Mouse (Mus musculus) heart, postnatal 10 days (tissue): ENCODE data around the gene Lrfn3. TPM values are rescaled to one million over a fixed set of nuclear protein-coding genes. Genes with fewer than 3 reads are reported as not detected.

Experiments
- DNase-seq, 2 experiments: peaks; one replicate each; pipeline ENCODE4 v3.0.0; 2021
- intact Hi-C: fragments of 180-260 bp; cut with DNase I; formaldehyde crosslinking; loops from one replicate; pipeline ENCODE4 v1.15.1; 2025
- total RNA-seq, 2 experiments: library from RNA; stranded (reverse); gene quantifications; 2 replicates each; pipeline ENCODE4 v1.2.3; 2021

The Lrfn3 gene
- 1 to 10 TPM; 1.7 TPM for total RNA-seq

DNA sequence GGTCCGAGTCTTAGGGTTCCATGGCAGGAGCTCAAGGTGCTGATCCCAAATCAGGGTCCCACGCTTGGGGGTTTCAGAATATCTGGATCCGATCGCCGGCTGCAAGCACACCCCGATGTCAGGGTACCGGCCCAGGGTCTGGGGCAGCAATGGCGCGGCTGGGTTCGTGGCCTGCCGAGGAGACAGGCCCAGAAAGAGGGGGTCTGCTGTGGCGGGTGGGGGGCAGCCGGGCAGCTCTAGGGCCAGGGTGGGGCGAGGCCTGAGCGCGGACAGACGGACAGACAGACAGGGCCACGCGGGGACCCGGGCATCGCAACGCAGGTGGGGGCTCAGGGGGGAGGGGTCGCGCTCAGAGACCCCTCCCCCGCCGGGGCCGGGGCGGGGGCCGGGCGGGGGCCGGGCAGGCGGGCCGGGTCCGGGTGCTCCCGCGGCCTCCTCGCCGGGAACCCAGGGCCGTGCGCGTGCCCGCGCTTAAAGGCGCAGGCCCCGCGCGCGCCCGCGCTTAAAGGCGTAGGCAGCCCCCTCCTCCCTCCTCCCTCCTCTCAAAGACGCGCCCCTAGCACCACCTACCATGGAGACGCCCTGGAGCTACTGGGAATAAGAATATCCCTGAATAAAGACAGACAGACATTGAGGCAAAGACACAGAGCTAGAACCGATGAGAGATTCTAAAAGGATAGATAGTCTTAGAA lies at the start of gene Lrfn3:
Gene Lrfn3, minus strand, starts transcription at position 121 of the 692 bp plus-strand sequence.
- DNase-seq: peak; percentile 20 to 24
- intact Hi-C loops: no loop called here

DNA sequence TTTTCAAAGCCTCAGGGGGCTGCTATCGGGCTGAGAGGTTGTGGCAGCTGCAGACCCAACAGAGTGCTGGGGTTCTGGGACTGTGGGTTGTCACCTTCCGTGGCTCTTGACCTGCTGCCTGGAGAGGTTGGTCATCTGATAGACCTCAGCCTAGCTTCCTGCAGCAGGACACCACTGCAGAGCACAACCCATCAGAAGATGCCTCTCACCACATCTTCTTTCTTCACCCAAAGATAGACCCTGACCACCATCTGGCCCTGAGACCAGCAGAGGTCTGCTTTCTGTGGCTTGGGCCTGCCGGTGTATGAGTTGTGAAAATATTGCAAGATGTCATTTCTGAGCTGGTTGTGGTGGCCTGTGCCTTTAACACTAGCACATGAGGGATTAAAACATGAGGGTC lies 48.5 kb upstream of the Lrfn3 start:
- intact Hi-C loops: no loop called here
- no peak for DNase-seq

DNA sequence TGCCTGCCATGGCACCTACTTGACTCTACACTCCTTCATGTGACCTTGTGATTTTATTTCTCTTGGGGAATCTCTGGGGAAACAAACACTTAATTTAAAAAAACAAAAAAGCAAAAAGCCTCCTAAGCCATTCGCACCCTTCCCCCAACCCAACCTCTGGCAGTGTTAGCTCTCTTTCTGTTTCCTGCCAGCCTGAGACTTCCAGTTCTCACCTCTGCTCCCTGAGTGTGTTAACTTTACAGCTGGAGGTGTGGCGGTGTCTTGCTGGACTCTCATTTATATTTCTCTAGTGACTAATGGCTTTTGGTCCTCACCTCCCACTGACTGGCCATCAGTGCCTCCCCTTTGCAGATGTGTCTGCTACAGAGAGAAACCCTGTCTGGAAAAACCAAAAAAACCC lies 47.2 kb upstream of the Lrfn3 start:
- intact Hi-C loops: no loop called here
- DNase-seq: no peak

DNA sequence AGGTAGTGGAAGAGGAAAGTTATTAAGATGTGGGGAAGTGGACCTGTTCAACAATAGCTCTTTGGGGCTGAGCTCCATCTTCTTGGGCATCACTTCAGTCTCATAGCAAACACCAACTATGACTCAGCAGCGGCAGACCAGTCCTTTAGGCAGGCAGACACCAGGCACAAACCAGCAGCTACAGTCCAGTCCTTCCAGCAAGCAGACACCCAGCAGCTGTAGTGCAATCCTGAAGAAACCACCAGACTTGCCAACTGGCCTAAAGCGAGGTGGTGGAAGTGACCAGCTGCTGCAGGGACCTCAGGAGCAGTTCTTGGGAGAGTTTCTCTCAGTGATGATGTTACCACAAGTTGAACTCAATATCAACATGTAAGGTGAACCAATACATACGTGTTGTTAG lies 46.1 kb upstream of the Lrfn3 start:
- no peak for DNase-seq
- intact Hi-C loops: no loop called here

DNA sequence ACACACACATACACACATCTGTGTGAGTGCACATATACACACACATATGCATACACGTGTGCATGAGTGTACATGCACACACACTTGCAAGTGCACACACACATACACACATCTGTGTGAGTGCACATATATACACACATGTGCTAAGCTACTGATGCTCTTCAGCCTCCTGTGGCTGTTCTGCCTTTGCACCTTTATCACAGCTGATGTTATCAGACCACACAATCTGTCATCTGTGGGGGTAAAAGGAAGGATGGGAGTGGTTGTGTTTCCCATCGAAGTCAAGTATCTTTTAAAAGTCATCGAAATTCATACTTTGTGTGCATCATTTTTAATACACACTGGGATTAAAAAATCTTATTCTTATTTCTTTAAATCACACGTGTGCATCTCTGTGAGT lies 39.8 kb upstream of the Lrfn3 start:
- DNase-seq: no peak
- intact Hi-C loops: no loop called here

DNA sequence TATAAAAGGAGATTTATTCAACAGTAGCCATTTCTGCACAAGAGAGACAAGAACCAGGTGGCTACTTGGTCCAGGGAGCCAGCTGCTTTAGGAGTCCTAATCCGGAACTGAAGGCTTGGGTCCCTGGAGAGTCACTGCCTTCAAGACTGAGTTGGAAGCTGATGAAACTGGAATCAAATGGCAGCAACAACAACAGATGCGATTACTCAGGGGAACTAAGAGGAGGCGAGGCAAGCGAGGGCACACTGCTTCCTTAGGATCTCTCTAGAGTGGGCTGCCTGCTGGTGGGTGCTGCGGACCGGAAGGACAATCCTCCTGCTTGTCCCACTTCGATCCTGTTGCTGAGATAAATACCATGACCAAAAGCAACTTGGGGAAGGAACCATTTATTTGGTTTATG lies 37.1 kb upstream of the Lrfn3 start:
- intact Hi-C loops: no loop called here
- DNase-seq: no peak

DNA sequence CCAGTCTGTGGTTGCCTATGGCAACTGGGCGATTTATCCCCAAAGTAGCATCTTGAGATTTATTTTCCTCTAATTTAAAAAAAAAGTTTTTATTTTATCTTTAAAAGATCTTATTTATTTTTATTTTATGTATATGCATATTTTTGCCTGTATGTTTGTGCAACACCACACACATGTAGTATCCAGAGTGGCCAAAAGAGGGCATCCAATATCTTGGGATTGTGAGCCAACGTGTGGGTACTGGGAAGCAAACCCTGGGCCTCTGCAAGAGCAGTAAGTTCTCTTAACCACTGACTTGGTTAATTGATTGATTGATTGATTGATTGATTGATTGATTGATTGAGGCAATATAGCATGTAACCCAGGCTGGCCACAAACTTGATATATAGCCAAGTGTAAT lies 32.3 kb upstream of the Lrfn3 start:
- DNase-seq: no peak

GRCm38 (mm10) chr7:30394379-30394778 lies 31.8 kb upstream of the Lrfn3 start:
- peak; percentile 45 to 48 for DNase-seq
- intact Hi-C loops: no loop called here

More for the DNA sequence above, 32.3 kb upstream of the Lrfn3 start:
- intact Hi-C loops: no loop called here

DNA sequence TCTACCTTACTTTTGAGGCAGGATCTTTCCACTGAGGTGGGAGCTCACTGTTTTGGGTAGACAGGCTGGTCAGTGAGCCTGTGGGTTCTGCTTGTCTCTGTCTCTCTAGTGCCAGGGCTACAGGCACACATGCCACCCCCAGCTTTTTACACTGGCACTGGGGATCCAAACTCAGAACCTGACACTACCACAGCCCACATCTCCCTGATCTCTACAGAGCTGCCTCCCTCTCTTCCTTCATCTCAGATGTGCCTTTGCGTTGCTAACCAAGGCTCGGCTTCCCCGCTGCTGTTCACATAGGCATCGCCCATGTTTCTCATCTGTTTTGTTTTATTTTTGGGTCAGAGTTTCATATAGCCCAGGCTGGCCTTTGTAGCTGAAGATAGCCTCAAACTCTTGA lies 31.1 kb upstream of the Lrfn3 start:
- no peak for DNase-seq
- intact Hi-C loops: no loop called here

DNA sequence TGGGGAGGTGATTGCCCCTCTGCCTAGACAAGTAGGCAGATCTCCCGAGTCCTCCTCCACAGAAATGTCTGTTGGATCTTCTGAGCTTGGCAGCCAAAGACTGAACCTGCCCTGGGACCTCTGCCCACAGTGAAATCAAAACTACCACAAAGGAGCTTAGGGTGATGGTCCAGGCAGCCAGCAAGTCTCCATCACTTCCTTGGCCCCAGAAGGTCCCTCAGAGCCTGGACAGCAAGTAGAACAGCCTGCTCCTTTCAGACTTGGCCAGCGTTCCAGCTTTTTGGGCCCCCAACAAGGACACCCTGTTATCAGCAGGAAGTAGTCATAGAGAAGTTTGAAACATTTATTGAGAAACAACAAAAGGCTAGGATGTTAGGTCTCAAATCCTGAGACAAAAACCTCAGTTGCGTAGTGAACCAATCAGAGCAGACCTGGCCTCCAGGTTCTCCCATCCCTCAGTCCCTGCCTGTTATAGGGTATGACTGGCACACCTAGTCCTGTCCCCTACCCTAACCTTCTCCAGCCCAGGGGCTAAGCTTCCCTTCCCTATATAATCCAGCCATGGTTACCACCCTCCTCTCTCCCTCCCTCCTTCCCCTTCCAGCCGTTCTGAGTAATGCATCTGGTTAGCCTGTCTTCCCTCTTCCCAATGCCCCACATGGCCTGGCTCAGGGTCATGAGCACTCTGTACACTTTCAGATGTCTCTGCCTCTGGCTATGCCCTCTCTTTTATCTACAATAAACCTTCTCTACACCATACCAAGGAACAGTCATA lies 30.4 kb upstream of the Lrfn3 start:
- intact Hi-C loops: no loop called here

DNA sequence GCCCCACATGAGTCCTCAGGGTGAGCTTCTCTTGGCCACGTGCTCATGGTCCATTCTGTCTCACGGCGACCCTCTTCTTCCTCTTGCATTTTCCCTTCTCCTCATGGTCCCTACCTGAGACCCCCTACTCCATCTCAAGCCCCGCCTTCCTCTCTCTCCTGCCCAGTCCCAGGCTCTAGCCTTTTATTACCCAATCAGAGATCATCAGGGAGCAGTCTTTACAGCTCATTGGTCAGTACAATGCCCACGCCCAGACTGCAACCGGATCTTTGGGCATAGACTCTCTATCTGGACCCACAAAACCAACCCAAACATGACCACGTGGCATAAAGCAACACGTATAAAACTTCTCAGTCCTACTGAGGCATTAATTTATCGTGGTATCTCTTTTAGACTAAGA lies 21.5 kb upstream of the Lrfn3 start:
- intact Hi-C loops: no loop called here
- DNase-seq: no peak

More for the DNA sequence above, 30.4 kb upstream of the Lrfn3 start:
- DNase-seq: no peak

GRCm38 (mm10) chr7:30380061-30380460 lies 17.5 kb upstream of the Lrfn3 start:
- intact Hi-C loops: no loop called here
- no peak for DNase-seq

- intact Hi-C loops: loop anchor here (1.0 to 5.0 kb wide), 4 partner anchors 59 to 239 kb away; partner anchors contain the start of genes Hspb6, Prodh2, Proser3 and Upk1a
- DNase-seq: peak; percentile 94
These were observed 11.0 kb upstream of the Lrfn3 start for GRCm38 (mm10) chr7:30373501-30373962.

- intact Hi-C loops: no loop called here
- DNase-seq: no peak
These were observed 4.9 kb upstream of the Lrfn3 start for GRCm38 (mm10) chr7:30367466-30367865.

DNA sequence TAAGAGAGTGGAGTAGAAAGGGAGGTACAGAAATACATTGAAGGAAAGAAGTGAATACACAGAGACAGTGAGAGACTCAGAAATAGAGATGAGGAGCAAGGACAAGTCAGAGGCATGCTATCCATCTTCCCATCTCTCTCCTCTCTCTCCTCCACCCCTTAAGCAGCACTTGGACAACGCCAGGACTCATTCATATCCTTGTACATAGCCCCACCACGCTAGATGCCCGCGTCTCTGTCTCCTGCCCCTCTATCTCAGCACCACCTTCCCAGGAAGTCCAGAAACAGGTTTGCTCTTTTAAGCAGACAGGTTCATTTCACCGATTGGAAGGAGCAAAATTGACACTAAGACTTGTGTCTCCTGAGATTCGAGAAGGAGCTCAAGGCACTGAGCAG lies 769 bp upstream of the Lrfn3 start:
- intact Hi-C loops: no loop called here
- DNase-seq: no peak

- intact Hi-C loops: no loop called here
These were observed 2.5 kb downstream of the Lrfn3 start for GRCm38 (mm10) chr7:30360028-30360427.

DNA sequence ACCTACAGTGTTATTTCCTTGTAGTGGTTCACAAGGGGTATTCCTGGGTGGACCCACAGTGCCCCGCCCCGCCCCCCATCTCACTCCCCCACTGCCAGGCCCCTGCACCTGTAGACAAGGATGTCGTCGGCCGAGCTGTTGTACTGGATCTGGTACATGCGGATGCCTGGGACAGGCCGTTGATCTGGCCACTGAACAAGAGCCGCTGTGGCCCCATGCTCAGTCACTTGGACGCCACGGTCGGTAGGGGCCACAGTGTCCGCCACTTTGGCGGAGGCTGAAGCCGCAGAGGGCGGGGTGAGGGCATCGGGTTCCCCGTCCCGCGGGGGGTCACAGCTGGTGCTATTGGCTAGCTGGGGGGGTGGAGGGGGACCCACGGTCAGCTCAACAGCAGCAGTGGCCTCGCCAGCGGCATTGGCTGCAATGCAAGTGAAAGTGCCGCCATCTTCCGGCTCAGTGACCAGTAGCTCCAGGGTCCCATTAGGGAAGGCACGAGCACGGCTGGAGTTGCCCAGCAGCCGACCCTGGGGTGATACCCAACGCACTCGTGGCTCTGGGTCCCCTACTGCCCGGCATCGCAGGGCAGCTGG lies 3.2 kb downstream of the Lrfn3 start:
- no peak for DNase-seq
- intact Hi-C loops: no loop called here

More at GRCm38 (mm10) chr7:30360028-30360427, 2.5 kb downstream of the Lrfn3 start:
- no peak for DNase-seq

DNA sequence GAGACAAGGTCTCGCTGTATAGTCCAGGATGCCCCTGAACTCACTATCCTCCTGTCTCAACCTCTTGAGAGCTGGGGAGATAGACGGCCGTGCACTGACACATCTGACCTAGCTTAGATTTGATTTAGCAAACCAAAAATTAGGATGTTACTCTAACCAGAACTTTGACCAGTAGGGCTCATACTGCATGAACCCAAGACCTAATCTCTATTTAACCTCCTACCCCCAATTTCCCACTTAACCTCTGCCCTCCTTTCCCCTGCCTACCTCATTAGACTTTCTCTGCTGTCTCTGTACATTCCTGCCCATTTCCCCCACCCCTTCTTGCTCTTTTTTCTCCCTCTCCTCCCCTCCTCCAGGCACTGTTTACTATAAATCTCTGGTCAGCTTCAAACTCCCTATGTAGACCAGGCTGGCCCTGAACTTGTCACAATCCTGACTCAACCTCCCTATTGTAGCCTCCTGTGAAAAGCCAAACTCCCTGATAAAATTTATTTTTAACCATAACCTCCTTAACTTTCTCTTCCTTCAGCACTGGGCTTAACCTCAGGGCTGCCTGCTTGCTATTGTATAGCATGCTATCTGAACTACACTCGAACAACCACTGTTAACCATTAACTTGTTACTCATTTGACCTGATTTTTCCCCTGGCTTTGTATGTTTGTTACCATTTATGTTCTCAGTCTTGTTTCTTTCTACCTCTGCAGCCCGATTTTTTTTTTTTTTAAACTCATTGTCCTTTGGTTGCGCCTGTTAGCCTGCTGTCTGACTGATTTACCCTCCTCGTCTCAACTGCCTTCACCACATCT lies 4.0 kb downstream of the Lrfn3 start:
- DNase-seq: no peak
- intact Hi-C loops: no loop called here

- intact Hi-C loops: no loop called here
- no peak for DNase-seq
These were observed 8.5 kb downstream of the Lrfn3 start for GRCm38 (mm10) chr7:30354059-30354458.

- peak; percentile 60 to 82 for DNase-seq
- intact Hi-C loops: no loop called here
These were observed 9.2 kb downstream of the Lrfn3 start for GRCm38 (mm10) chr7:30353279-30353822.
